Mouse (Mus musculus) bone marrow macrophage, adult 2 months (primary cell): ENCODE results near the gene Fgf2.

Experiments used
- CTCF ChIP-seq: IDR thresholded peaks from 2 replicates; pipeline ENCODE4 v1.5.1; 2012; ENCODE audit warnings: low read depth, mild to moderate bottlenecking, low read length, moderate library complexity
- POLR2A ChIP-seq: IDR thresholded peaks from 2 replicates; pipeline ENCODE4 v1.6.1; 2012; ENCODE audit warnings: mild to moderate bottlenecking, low read depth, low read length, borderline replicate concordance

DNA sequence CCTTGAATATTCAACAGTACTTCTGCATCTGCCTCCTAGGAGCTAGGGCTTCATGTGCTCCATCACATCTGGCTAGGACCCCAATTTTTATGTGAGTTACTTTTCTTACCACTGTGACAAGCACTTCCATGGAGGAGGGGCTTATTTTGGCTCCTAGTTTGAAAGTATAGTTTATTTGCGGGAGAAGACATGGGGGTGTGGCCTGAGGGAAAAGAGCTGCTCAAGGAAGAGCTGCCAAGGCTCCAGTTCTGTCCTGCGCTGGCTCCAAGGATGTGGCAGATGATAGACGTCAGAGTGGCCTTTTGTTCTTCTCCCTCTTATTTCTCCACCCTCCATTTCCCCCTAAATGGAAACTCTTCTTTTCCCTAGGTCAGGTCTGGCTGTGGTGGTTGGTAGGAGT lies 17.8 kb downstream of the Fgf2 start:
- TF ChIP-seq CTCF, result no peak
- no peak for TF ChIP-seq POLR2A
